Mouse (Mus musculus) small intestine, adult 2 months (tissue): ENCODE data around the gene Rgs19.

Source experiments
- CTCF ChIP-seq: fragments of 200-500 bp; IDR thresholded peaks from 2 replicates; pipeline ENCODE4 v1.5.1; 2012; ENCODE audit warnings: low read depth, mild to moderate bottlenecking, control low read depth, inconsistent platforms, low read length, moderate library complexity, mixed read lengths; ENCODE audit not compliant: insufficient replicate concordance, insufficient read length; ENCODE audit errors: extremely low read depth
- POLR2A ChIP-seq: fragments of 200-500 bp; IDR thresholded peaks from 2 replicates; pipeline ENCODE4 v1.6.1; 2012; ENCODE audit warnings: low read depth, mild to moderate bottlenecking, control low read depth, inconsistent platforms, low read length, moderate library complexity

GRCm38 (mm10) chr2:181706668-181707067 is 12.9 kb upstream of the Rgs19 start:
- TF ChIP-seq CTCF (no peak), POLR2A (no peak)
